Mouse (Mus musculus) gastrocnemius, adult 2 months (tissue): ENCODE data around the gene Sacm1l. TPM values are rescaled to one million over a fixed set of nuclear protein-coding genes. Genes with fewer than 3 reads are reported as not detected.
A peak's percentile ranks its signal among the peaks of the same experiment; 100 is the strongest.

Source experiments
- DNase-seq: peaks from one replicate; pipeline ENCODE4 v3.0.0; 2022
- H3K27ac ChIP-seq: fragments of 200-600 bp; 2 replicates; pipeline ENCODE4 v1.8.1; 2022; ENCODE audit warnings: mild to moderate bottlenecking
- H3K4me3 ChIP-seq: fragments of 200-600 bp; 2 replicates; pipeline ENCODE4 v1.8.1; 2022; ENCODE audit warnings: mild to moderate bottlenecking, moderate library complexity
- CTCF ChIP-seq: fragments of 200-600 bp; IDR thresholded peaks from 2 replicates; pipeline ENCODE4 v1.8.1; 2022; ENCODE audit warnings: antibody characterized with exemption, mild to moderate bottlenecking, moderate library complexity
- intact Hi-C: fragments of 180-260 bp; cut with DNase I; formaldehyde crosslinking; loops from one replicate; pipeline ENCODE4 v1.15.1; 2025
- total RNA-seq, 2 experiments: library from RNA; stranded (reverse); gene quantifications; 2 replicates each; pipeline ENCODE4 v1.2.3; 2021

The Sacm1l gene
- total RNA-seq, 2 experiments from 2014 or later: 19.8 to 22.9 TPM

DNA sequence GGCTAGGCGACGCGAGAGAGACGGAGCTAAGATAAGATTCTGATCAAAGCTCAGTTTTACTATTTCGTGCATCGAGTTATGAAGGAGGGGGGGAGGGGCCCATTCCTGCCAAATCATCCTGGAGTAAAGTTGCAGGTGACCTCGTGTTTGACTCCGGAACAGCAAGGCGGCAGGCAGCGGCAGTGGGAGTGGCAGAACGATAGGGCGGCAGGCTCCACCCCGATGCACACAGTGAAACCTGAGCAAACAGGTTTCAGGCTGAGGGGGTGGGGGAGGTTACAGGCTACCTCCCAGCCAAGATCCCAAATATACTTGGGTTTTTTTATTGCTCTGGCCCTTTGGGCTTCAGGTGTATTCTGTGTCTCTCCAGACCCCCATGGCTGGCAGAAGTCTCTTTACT lies 32.9 kb upstream of the Sacm1l start:
- no peak for TF ChIP-seq CTCF
- peak; percentile 73 for DNase-seq
- Histone ChIP-seq H3K27ac (peak overlapping the region; percentile 81), H3K4me3 (peak overlapping the region; percentile 52)
- intact Hi-C loops: no loop called here

DNA sequence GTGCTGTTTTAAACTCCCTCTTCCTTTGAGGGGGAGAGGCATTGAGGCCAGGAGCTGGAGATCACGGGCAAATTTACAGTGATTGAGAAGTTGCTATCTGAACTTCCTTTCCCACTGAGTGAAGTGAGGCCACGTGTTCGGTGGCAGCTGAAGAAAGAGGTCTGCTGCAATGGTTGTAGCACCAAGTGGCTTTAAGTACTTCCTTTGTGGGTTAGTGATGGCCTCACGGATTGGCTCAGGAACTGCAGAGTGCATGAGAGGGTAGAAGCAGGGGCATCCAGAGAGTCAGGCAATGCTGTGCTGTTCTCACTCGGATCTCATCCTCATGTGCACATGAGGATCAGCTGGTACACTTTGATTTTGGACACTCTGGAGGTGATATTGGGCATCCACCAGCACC lies 31.7 kb upstream of the Sacm1l start:
- intact Hi-C loops: no loop called here
- Histone ChIP-seq H3K4me3 (no peak overlapping the region), H3K27ac (peak overlapping the region; percentile 31; the same call in 1 of the 2 replicates)
- no peak for TF ChIP-seq CTCF
- DNase-seq: no peak

DNA sequence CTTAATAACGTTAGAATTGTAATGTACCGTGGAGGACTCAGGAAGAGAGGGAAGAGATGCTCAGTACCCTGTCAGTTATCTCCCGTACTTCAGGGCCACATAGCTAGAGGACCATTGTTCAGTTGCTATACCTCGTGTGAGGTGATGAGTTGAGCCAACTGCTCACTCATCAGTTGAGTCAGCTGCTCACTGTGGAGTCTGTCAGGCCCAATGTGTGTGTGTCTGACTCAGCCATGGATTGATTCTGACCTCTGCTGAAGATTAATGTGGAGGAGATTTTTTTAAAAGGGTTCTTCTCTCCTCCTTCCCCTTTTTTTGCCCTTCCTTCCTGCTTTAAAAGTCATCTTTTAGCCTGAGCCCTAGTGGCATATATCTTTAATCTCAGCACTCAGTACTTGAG lies 29.1 kb upstream of the Sacm1l start:
- no peak overlapping the region for H3K4me3 ChIP-seq
- DNase-seq: no peak
- intact Hi-C loops: loop anchor here (10.0 kb wide), 1 partner anchor 246 kb away; no protein-coding TSS in a partner anchor
- TF ChIP-seq CTCF: no peak
- H3K27ac ChIP-seq: peak overlapping the region; percentile 16; the same call in 1 of the 2 replicates

DNA sequence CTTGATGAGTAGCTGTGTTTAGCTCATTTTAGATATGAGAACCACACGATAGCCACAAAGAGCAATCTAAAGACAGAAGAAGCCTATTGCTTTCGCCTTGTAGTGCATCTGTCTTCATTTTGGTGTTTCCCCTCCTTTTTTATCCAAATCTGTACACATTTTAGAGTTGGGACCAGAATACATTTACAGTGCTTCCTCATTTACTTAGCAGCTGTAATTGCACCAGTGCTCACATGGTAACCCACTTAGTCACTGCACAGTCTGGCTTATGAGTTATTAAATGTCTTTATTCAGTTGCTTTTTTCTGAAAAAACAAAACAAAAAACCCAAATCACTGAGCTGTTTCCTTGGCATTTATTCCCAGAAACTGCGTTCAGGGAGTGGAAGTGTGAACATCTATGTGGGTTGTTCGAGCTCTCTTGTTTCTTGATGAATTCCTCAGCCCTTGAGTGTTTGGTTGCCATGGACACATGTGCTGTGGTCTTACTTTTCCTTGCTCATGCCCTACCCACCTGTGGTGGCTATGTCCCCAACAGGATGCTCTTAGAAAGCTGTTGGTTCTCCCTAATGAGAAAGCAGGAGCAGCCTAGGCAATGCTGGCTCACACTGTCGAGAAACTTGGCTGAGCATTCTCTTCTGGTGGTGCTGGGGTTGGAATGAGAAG lies 26.3 kb upstream of the Sacm1l start:
- TF ChIP-seq CTCF: no peak

DNA sequence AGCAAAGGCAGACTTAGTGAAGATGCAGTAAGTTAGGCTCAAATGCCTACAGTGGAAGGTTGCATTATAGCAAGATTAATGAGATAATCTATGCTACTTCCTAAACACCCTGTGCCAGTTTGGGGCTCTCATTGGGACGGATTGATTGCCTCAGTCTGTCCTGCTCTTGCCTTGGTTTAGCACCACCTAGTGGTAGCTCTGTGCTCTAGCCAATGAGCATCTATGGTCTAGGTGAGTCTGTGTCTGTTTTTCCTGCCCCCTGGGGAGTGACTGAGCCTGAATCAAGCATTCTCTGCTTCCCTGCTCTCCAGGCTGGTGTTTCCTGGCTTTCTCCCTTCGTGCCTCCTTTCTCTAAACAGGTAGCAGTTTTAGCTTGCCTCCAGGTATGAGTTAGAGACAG lies 25.2 kb upstream of the Sacm1l start:
- Histone ChIP-seq H3K4me3 (no peak overlapping the region), H3K27ac (peak overlapping the region; percentile 75)
- TF ChIP-seq CTCF: peak; percentile 98; the same call in 1 of the 2 replicates
- DNase-seq: peak; percentile 70
- intact Hi-C loops: loop anchor here (1.0 to 10.0 kb wide), 3 partner anchors 26 to 250 kb away; partner anchors contain the start of gene Limd1

More for the DNA sequence above, 26.3 kb upstream of the Sacm1l start:
- peak overlapping the region; percentile 75 for H3K27ac ChIP-seq
- intact Hi-C loops: loop anchor here (10.0 kb wide), 1 partner anchor 249 kb away; no protein-coding TSS in a partner anchor
- no peak overlapping the region for H3K4me3 ChIP-seq
- DNase-seq: no peak

DNA sequence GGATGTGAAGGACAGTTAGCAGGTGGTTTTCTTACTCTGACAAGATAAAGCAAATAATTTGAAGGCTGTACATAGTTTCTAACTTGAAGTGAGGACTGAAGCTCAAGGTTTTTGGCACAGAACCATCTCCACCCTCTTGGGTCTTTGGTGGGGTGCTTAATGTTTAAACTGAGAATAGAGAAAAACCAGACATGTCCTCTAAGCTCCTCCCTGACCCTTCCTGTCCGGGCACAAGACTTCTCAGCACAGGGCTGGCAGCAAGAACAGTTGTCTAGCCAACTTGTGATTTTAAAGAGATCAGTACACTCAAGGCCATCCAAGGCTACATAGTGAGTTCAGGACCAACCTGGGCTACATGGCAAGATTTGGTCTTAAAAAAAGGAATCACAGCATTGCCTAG lies 24.0 kb upstream of the Sacm1l start:
- intact Hi-C loops: loop anchor here (2.0 to 10.0 kb wide), 3 partner anchors 27 to 251 kb away; partner anchors contain the start of gene Limd1
- no peak for DNase-seq
- H3K27ac ChIP-seq: peak overlapping the region; percentile 75
- no peak for TF ChIP-seq CTCF
- no peak overlapping the region for H3K4me3 ChIP-seq

DNA sequence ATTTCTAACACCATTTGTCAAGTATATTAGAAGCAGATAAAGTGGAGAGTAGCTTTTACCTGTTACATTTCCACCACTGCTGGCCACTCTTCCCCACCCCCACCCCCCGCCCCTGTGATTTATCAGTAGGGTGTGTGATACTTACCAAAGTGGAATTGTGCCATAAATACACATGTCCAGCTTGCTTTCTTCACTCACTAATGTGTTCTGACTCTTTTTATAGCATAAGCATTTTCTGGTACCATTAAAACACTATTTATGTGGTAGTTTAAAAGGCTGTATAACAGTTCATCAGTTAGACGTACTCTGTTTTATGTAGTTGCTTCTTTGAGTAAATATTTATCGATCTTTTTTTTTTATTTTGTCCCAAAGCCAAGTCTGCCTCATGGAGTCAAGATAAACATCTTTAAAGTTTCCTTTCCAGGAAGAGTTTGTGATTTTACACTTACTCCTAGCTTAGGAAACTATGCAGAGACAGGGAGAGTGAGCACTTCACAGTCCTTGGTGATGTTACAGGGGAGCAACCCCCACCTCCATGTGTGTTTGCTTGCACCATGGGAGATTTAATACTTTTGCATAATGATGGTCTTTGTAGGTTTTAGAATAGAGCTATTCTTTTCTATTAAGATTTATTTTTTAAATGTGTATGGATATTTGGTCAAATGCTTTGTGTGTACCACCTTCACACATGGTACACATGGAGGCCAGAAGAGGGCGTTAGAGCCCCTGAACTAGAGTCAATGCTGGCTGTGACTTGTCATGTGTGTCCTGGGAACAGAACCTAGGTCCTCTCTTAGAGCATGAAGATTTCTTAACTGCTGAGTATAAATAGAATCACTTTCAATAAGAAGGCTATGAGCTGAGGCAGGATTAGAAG lies 23.1 kb upstream of the Sacm1l start:
- peak overlapping the region; percentile 75 for H3K27ac ChIP-seq
- no peak overlapping the region for H3K4me3 ChIP-seq
- TF ChIP-seq CTCF: no peak; the same call in 1 of the 2 replicates
- intact Hi-C loops: loop anchor here (5.0 to 10.0 kb wide), 2 partner anchors 39 to 252 kb away; no protein-coding TSS in a partner anchor
- no peak for DNase-seq

DNA sequence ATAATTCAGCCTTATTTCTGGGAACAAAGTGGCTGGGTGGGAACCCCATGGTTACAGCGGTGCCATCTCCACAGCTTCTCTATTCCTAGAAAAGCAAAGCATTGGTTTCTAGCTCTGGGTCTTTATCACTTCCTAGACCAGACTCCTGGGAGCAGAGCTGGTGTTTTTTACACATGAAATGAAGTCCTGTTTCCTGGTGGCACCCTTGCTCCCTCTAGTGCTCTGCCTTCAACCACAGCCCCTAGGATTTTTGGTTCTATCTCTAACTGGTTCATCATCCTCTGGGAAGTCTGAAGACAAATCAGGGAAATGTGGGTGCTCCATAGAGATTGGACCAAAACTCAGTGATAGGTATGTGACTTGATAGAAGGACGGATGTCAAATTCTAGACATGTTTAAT lies 22.2 kb upstream of the Sacm1l start:
- Histone ChIP-seq H3K4me3 (no peak overlapping the region), H3K27ac (peak overlapping the region; percentile 75; the same call in 1 of the 2 replicates)
- peak; percentile 60 for TF ChIP-seq CTCF
- intact Hi-C loops: loop anchor here (5.0 to 10.0 kb wide), 2 partner anchors 40 to 253 kb away; no protein-coding TSS in a partner anchor
- DNase-seq: no peak

DNA sequence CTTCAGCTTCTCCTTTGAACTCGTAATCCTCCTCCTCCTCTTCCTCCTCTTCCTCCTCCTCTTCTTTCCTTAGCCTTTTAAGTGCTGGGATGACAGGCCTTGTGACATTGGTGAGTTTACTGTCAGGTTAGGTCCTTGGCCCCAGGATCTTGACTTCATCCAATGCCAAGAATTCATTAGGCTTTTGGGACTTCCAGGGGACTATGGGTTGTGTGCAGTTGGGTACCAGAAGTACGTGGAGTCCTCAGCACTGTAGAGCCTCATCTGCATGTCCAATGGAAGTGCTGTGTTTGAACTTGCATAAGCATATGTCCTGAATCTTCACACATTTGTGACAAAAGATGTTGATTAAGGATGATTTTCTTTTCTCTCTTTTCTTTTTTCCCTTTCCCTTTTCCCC lies 20.6 kb upstream of the Sacm1l start:
- H3K4me3 ChIP-seq: no peak overlapping the region
- no peak for DNase-seq
- H3K27ac ChIP-seq: peak overlapping the region; percentile 20; the same call in 1 of the 2 replicates
- intact Hi-C loops: loop anchor here (2.0 to 10.0 kb wide), 3 partner anchors 14 to 254 kb away; no protein-coding TSS in a partner anchor
- no peak for TF ChIP-seq CTCF

DNA sequence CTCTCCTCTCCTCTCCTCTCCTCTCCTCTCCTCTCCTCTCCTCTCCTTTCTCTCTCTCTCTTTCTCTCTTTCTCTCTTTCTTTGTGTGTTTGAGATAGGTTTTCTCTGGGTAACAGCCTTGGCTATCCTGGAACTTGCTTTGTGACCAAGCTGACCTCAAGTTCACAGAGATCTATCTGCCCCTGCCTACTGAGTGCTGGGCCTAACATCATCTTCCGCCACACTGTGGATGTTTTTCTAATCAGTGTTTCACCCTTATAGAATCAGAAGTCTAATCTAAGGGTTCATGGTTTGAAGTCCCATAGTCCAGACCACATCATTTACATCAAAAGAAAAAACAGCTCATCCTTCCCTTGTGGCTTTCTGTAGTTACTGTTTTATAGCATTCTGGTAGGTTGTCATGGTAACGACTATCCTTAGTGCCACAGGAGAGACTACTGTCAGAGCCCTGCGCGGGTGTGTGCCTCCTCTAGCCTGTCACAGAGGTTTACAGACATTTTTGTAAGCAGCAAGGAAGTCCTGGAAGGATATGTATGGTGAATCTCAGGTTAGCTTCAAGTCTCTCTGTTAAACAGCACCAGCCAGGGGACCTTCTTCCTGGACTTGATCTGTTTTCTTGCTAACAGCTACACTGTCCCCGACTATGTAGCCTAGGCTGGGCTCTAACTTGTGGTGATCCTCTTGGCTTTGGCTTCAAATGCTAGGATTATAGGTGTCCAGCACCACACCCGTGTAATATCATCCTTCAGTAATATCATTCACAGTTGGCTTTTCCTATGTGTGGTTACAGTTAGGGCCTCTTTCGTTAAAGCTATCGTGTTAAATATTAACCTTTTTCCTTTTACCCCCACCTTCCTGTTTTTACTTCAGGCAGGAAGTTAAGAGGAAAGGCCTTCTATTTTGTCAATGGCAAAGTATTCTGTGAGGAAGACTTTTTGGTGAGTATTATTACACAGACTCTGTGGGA lies 19.6 kb upstream of the Sacm1l start:
- intact Hi-C loops: loop anchor here (2.0 to 10.0 kb wide), 3 partner anchors 13 to 255 kb away; no protein-coding TSS in a partner anchor
- H3K27ac ChIP-seq: peak overlapping the region; percentile 53
- H3K4me3 ChIP-seq: no peak overlapping the region
- no peak for DNase-seq
- no peak for TF ChIP-seq CTCF

DNA sequence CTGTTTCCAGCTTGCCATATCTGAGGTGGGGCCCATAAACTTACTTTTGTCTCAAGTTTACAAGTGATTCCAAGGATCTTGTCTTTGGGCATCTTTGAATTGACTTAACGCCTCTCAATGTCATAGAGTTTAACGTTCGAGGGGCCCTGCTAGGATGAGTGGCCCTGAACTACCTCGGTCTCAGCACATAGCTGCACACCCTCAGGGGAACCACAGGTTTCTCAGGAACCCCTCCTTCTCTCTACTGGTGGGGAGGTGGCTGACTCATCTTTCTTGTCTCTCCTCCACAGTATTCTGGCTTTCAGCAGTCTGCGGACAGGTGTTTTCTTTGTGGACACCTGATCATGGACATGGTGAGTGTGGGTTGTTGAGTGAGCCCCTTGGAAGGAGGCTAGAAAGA lies 18.6 kb upstream of the Sacm1l start:
- intact Hi-C loops: no loop called here
- no peak for DNase-seq
- no peak overlapping the region for H3K4me3 ChIP-seq
- no peak for TF ChIP-seq CTCF
- peak overlapping the region; percentile 1; the same call in 1 of the 2 replicates for H3K27ac ChIP-seq

DNA sequence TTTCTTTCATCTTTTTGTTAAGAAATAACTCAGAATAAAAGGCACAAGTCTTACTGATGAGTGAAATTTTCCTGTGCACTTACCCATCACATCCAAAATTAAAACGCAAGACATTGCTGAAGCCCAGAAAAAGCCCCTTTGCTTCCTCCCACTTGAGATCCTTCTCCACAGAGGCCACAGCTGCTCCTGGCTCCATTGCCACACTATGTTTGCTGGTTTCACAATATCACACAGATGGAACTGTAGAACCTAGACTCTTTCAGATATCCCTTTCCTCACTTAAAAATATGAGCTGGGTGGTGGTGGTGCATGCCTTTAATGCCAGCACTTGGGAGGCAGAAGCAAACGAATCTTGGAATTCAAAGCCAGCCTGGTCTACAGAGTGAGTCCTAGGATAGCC lies 17.1 kb upstream of the Sacm1l start:
- intact Hi-C loops: no loop called here
- no peak overlapping the region for H3K4me3 ChIP-seq
- H3K27ac ChIP-seq: peak overlapping the region; percentile 69; the same call in 1 of the 2 replicates
- TF ChIP-seq CTCF: no peak
- DNase-seq: no peak
